Mouse (Mus musculus): ENCODE data around the gene Aff3. TPM values are rescaled to one million over a fixed set of nuclear protein-coding genes. Genes with fewer than 3 reads are reported as not detected.
"Not testable (repeated sequence)": the region's sequence is repeated elsewhere in the genome, so short reads cannot be mapped to it uniquely, and the experiment has no call there.

The Aff3 gene
- polyA plus RNA-seq, 1 experiment = 1.3 TPM

- Histone ChIP-seq H3K4me3 (ENCODE audit: insufficient read depth, low read depth, low read length) (no peak overlapping the region), H3K27ac (replicated peaks; ENCODE audit: low read depth, low read length) (no peak overlapping the region), H3K4me1 (ENCODE audit: control insufficient read depth, insufficient read depth, insufficient read length, low read length) (peaks cover 3% of the 10 kb centered on the region; the same call in 1 of the 2 replicates)
Measured at GRCm38 (mm10) chr1:38441800-38442199, 223.0 kb downstream of the Aff3 start.

DNA sequence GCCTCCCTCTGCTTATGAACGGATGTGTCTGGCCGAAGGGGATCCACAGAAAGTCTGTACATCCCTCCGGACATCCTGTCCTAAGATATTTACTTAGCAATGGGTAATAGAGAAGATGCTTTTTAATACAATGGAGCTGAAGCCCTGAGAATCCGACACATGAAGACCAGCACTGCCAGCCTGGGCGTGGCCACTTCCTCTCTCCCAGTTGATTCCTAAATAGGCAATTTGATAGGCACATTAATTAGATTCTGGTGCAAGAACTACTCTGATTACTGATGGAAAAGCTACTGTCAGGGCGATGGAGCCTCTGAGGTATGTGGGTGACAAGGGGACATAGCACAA lies 224.3 kb downstream of the Aff3 start:
- no peak overlapping the region for H3K4me3 ChIP-seq (ENCODE audit: insufficient read depth, low read depth, low read length)

DNA sequence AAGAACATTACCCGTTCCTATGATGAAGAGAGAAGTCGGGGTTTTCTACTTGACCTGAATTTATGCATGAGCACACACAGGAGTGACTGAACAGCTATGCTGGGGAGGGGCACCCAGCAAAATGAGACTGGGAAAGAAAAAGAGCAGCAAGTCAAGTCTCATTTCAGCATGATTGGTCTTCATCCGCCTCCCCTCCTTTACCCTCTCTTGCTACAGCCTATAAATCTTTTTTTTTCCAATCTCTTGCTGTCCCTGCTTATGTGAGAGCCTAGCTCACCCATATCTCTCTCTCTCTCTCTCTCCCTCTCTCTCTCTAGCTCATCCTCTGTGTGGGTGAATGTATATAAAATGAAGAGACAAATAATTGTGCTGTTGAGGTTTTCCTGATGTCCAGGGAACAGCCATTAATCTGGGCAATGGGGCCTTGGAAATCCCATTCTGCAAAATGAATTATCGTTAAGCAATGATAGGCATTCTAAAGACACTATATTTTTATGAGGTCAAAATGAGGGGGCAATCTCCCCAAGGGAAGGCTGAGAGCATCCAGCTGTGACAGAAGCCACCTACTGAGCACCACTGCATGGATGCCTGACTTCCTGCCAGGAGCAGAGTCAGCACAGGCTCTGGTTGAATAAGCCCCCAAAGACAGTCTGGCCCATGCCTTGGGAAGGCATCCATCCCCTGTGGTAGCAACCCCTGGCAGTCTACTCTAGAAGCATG lies 224.8 kb downstream of the Aff3 start:
- Histone ChIP-seq H3K27ac (replicated peaks; ENCODE audit: low read depth, low read length) (no peak overlapping the region), H3K4me3 (ENCODE audit: insufficient read depth, low read depth, low read length) (no peak overlapping the region), H3K4me1 (ENCODE audit: control insufficient read depth, insufficient read depth, insufficient read length, low read length) (peaks cover 5% of the 10 kb centered on the region; the same call in 1 of the 2 replicates)

More for the DNA sequence above, 224.3 kb downstream of the Aff3 start:
- peaks cover 5% of the 10 kb centered on the region; the same call in 1 of the 2 replicates for H3K4me1 ChIP-seq (ENCODE audit: control insufficient read depth, insufficient read depth, insufficient read length, low read length)
- H3K27ac ChIP-seq (replicated peaks; ENCODE audit: low read depth, low read length) = no peak overlapping the region

DNA sequence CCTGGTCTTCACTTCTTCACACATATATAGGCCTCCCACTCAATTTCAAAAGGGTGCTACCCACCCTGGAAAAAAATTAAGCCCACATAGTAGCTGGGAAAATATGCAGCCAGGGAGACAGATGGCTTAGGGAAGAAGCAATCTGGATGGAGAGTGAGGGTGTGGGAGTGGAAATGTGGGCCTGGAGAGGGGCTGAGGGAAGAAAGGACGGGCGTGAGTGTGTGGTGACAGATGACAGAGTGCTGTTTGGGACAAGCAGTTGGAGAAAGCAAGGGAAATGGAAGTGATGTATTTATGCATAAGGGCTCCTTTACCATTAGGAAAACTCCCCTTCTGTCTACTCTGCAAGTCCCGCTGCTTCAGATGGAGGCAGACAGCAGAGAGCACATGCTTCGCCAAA lies 226.3 kb downstream of the Aff3 start:
- Histone ChIP-seq H3K4me3 (ENCODE audit: insufficient read depth, low read depth, low read length) (no peak overlapping the region), H3K27ac (replicated peaks; ENCODE audit: low read depth, low read length) (no peak overlapping the region), H3K4me1 (ENCODE audit: control insufficient read depth, insufficient read depth, insufficient read length, low read length) (peaks cover 5% of the 10 kb centered on the region; the same call in 1 of the 2 replicates)

- Histone ChIP-seq H3K4me3 (ENCODE audit: insufficient read depth, low read depth, low read length) (no peak overlapping the region), H3K4me1 (ENCODE audit: control insufficient read depth, insufficient read depth, insufficient read length, low read length) (peaks cover 5% of the 10 kb centered on the region; the same call in 1 of the 2 replicates), H3K27ac (replicated peaks; ENCODE audit: low read depth, low read length) (no peak overlapping the region)
Measured at GRCm38 (mm10) chr1:38437671-38438070, 227.1 kb downstream of the Aff3 start.

- no peak overlapping the region for H3K27ac ChIP-seq (replicated peaks; ENCODE audit: low read depth, low read length)
- no peak overlapping the region for H3K4me3 ChIP-seq (ENCODE audit: insufficient read depth, low read depth, low read length)
- H3K4me1 ChIP-seq (ENCODE audit: control insufficient read depth, insufficient read depth, insufficient read length, low read length) = peaks cover 5% of the 10 kb centered on the region; the same call in 1 of the 2 replicates
Measured at GRCm38 (mm10) chr1:38436471-38437340, 228.0 kb downstream of the Aff3 start.

DNA sequence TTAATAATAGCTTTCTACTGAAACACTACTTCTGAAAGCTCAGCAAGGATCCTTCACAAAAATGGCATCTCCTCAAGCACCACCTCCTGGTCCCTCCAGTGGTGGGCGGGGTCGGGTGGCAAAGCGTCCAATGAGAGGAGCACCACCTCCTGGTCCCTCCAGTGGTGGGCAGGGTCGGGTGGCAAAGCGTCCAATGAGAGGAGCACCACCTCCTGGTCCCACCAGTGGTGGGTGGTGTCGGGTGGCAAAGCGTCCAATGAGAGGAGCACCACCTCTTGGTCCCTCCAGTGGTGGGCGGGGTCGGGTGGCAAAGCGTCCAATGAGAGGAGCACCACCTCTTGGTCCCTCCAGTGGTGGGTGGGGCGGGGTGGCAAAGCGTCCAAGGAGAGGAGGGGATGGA lies 234.4 kb downstream of the Aff3 start:
- H3K27ac ChIP-seq (replicated peaks; ENCODE audit: low read depth, low read length); H3K4me3 ChIP-seq (ENCODE audit: insufficient read depth, low read depth, low read length); H3K4me1 ChIP-seq (ENCODE audit: control insufficient read depth, insufficient read depth, insufficient read length, low read length): not testable (repeated sequence)

DNA sequence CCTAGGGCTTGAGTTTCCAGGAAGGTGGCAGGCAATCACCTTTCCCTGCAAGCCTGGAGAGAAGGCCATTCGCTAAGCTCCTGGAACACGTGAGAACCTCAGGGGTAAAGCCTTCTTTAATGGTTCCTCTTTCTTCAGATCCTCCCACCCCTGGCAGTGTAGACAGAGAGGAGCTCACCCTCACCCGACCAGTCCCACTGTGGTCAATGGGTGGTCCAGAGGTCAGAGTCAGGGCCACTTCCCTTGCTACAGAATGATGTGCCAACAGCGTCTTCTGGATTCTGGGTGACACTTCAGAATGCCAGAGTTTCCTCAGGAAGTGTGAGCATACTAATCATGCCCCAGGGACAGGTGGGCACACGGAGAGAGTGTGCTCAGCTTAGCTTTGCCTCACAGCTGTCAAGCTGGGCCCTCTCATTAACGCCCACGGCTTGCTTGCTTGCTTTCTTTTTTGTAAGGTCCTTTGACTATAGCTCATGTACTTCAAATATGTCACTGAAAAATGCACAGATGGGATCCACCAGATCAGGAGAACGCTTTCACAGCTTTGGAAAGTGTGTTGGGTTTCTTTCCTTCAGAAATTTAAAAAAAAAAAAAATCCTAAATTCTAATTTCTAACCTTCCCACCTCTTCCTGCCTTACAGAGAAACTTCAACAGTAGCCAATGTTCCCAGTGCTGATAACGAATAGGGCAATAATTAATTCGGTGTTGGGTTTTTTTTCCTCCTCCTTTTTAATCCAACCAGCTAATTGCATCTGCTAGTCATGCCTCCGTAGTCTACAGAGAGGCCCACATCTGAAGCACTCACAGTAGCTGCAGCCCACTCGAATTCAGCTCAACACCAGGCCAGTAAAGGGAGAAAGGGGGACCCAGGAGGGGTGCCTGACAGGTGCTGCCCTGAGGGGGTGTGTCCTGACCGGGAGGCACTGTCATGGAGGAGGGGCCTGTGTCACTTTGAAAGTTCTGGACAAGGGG lies 235.8 kb downstream of the Aff3 start:
- Histone ChIP-seq H3K27ac (replicated peaks; ENCODE audit: low read depth, low read length) (no peak overlapping the region), H3K4me1 (ENCODE audit: control insufficient read depth, insufficient read depth, insufficient read length, low read length) (no peaks in the 10 kb centered on the region), H3K4me3 (ENCODE audit: insufficient read depth, low read depth, low read length) (no peak overlapping the region)

DNA sequence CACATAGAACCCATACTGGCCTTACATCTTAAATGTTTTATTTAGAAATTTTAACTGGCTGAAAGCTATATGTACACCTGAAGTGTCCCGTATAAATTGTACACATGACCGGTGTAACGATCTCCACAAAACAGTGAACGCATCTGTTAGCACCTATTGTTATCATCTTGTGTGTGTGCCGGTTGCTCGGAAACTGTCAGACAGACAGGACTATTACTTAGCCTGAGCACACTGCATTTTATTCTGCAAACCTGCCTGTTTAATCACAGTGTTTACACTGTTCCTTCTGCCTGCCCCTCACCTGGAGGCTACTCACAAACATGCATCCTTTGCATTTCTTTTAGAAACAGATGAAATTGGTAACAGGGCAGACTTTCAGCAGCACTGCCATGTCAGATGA lies 241.8 kb downstream of the Aff3 start:
- Histone ChIP-seq H3K4me3 (ENCODE audit: insufficient read depth, low read depth, low read length) (no peak overlapping the region), H3K4me1 (ENCODE audit: control insufficient read depth, insufficient read depth, insufficient read length, low read length) (no peaks in the 10 kb centered on the region), H3K27ac (replicated peaks; ENCODE audit: low read depth, low read length) (no peak overlapping the region)

DNA sequence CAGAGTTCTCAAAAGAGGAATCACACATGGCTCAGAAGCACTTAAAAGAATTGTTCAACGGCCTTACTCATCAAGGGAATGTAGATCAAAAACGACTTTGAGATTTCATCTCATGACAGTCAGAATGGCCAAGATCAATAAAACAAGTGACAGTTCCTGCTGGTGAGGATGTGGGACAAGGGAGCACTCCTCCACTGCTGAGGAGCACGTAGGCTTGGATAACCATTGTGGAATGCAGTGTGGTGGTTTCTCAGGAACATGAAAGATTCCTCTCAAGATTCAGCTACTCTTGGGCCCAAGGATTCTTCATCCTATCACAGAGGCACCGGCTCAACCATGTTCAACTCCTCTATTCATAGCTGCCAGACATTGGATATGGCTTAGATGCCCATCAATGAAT lies 245.4 kb downstream of the Aff3 start:
- H3K27ac ChIP-seq (replicated peaks; ENCODE audit: low read depth, low read length) = no peak overlapping the region
- H3K4me1 ChIP-seq (ENCODE audit: control insufficient read depth, insufficient read depth, insufficient read length, low read length) = no peaks in the 10 kb centered on the region
- no peak overlapping the region for H3K4me3 ChIP-seq (ENCODE audit: insufficient read depth, low read depth, low read length)

- Histone ChIP-seq H3K4me3 (ENCODE audit: insufficient read depth, low read depth, low read length) (no peak overlapping the region), H3K4me1 (ENCODE audit: control insufficient read depth, insufficient read depth, insufficient read length, low read length) (no peaks in the 10 kb centered on the region), H3K27ac (replicated peaks; ENCODE audit: low read depth, low read length) (no peak overlapping the region)
Measured at GRCm38 (mm10) chr1:38418181-38419032, 246.3 kb downstream of the Aff3 start.

DNA sequence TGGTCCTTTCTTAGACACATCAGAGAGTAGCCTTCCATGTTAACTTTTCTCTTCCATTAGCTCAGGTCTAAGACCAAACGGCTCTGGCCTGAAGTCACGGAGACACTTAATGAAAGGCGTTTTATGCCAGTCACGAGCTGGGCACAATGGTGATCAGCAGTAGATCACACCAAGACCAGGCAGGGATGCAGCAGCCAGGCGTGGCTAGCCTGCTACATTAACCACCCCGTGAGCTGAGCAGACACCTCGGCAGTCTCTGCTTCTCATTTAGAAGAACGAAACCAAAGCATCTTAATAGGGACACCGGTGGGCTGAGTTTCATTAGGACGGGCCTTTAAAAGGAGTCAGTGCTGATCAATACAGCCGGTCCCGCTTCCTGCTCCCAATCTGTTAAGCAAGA lies 247.6 kb downstream of the Aff3 start:
- Histone ChIP-seq H3K4me3 (ENCODE audit: insufficient read depth, low read depth, low read length) (no peak overlapping the region), H3K4me1 (ENCODE audit: control insufficient read depth, insufficient read depth, insufficient read length, low read length) (no peaks in the 10 kb centered on the region), H3K27ac (replicated peaks; ENCODE audit: low read depth, low read length) (no peak overlapping the region)

DNA sequence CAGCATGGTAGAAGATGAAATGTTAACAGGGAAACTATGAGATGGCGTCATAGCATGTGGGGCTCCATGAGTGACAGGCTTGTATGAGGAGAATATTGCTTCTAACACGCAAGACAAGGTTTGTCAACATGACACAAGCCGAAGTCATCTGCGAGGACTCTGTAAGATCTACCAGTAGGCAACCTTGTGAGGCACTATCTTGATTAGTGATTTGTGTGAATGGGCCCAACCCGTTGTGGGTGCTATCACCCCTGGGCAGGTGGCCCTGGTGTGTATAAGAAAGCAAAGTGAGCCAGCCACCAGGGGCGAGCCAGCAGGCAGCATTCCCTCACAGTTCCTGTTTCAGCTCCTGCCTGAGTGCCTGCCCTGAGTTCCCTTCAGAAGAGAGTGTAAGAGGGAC lies 249.2 kb downstream of the Aff3 start:
- Histone ChIP-seq H3K4me3 (ENCODE audit: insufficient read depth, low read depth, low read length) (no peak overlapping the region), H3K27ac (replicated peaks; ENCODE audit: low read depth, low read length) (no peak overlapping the region), H3K4me1 (ENCODE audit: control insufficient read depth, insufficient read depth, insufficient read length, low read length) (no peaks in the 10 kb centered on the region; the same call in 1 of the 2 replicates)

DNA sequence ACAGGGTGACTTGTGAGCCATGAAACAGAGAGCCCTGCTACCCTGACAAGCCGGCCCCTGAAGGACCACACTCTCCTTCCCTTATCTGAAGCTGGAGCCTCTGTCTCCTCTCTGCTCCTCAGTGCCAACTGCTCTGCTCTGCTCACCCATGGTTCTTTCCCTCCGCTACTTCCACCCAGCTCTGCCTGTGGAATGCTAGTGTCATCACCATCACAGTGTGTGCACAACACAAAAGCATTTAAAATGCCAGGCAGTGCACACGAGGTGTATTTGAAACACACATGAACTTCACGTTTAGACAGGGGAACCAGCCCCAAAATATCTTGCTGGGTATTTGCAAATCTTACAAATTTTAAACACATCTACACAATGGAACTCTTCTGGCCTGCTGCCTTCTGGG lies 253.6 kb downstream of the Aff3 start:
- Histone ChIP-seq H3K4me3 (ENCODE audit: insufficient read depth, low read depth, low read length) (no peak overlapping the region), H3K4me1 (ENCODE audit: control insufficient read depth, insufficient read depth, insufficient read length, low read length) (no peaks in the 10 kb centered on the region; the same call in 1 of the 2 replicates), H3K27ac (replicated peaks; ENCODE audit: low read depth, low read length) (no peak overlapping the region)

All from brown adipose tissue, adult 24 weeks (tissue).